Mouse (Mus musculus): ENCODE measurements around the gene Zbtb16. TPM values are rescaled to one million over a fixed set of nuclear protein-coding genes. Genes with fewer than 3 reads are reported as not detected.

Gene Zbtb16
- polyA plus RNA-seq, 1 experiment from 2014 or later: 5.3 TPM

DNA sequence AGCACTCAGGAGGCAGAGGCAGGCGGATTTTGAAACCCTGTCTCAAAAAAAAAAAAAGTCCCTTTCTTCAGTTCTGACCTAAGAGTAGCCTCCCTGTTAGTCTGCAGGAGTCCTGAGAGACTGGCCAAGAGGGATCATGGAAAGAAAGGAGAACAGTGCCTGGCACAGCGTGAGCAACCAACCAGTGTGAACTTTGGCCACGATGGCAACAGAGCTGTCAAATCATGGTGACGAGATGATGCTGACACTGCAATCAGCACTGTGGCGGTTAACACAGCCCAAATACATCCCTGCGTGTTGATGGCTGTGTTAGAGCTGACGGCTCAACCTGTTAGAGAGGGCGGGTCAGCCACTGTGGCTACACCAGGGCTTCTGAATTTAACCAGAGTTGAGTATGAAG lies 119.5 kb downstream of the Zbtb16 start:
- ATAC-seq (ENCODE audit: low FRiP score) (no peak), DNase-seq (ENCODE audit: low spot score) (no peak)
- Histone ChIP-seq H3K27ac (no peak overlapping the region), H3K9ac (no peak overlapping the region), H3K36me3 (replicated peaks; ENCODE audit: control insufficient read depth, insufficient read depth) (no peaks in the 10 kb centered on the region), H3K4me1 (replicated peaks; ENCODE audit: control insufficient read depth, insufficient read depth, low read length) (peaks cover 8% of the 10 kb centered on the region; the same call in 1 of the 2 replicates), H3K4me3 (replicated peaks; ENCODE audit: low read length) (no peak overlapping the region), H3K9me3 (ENCODE audit: control insufficient read depth, low read length) (no peaks in the 10 kb centered on the region), H3K27me3 (ENCODE audit: control insufficient read depth, insufficient read depth, low read length) (no peaks in the 10 kb centered on the region), H3K4me2 (replicated peaks) (no peak overlapping the region)
- WGBS: 87% methylated on average over 8 of the region's 8 CpGs

DNA sequence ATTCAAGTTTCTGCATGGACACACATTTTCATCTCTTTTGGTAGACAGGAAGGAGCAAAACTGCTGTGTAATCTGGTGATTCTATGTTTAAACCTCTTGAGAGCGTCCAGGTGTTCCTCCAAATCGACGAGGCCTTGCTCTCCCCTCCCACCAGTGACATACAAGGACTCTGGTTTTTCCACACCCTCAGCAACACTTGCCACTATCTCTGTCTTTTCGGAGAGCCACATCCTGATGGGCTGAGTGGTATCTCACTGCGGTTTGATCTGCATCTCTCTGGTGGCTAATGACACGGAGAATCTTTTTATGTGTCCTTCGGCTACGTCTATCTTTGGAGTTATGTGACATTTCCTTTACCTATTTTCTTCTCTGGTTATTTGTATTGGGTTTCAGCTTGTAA lies 121.0 kb downstream of the Zbtb16 start:
- Histone ChIP-seq H3K27ac (no peak overlapping the region), H3K27me3 (ENCODE audit: control insufficient read depth, insufficient read depth, low read length) (no peaks in the 10 kb centered on the region), H3K9me3 (ENCODE audit: control insufficient read depth, low read length) (no peaks in the 10 kb centered on the region), H3K9ac (no peak overlapping the region), H3K4me1 (replicated peaks; ENCODE audit: control insufficient read depth, insufficient read depth, low read length) (0 out of 2 replicates have a peak, but pooled peaks cover 11% of the 10 kb centered on the region), H3K4me2 (replicated peaks) (no peak overlapping the region), H3K36me3 (replicated peaks; ENCODE audit: control insufficient read depth, insufficient read depth) (no peaks in the 10 kb centered on the region), H3K4me3 (replicated peaks; ENCODE audit: low read length) (no peak overlapping the region)
- WGBS: 91% methylated on average over 8 of the region's 8 CpGs
- ATAC-seq (ENCODE audit: low FRiP score) (no peak), DNase-seq (ENCODE audit: low spot score) (no peak)

DNA sequence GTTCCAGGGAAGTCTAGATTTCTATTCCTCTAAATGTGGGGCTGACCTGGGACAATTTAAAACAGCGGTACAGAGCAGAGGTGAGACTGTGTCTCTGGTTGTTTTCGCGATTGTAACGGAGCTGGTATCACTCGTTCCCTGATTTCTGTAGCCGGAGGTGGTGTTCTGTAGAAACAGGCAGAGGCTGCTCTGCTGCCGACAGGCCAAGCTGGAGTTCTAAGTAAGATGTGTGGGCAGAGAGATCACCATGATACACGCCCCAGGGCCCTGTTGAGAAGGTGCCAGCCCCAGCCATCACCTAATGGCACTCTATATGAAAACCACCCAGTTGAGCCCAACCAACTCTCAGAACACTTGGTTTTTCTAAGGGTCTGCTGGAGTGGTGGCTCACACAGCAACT lies 122.2 kb downstream of the Zbtb16 start:
- Histone ChIP-seq H3K4me1 (replicated peaks; ENCODE audit: control insufficient read depth, insufficient read depth, low read length) (0 out of 2 replicates have a peak, but pooled peaks cover 11% of the 10 kb centered on the region), H3K36me3 (replicated peaks; ENCODE audit: control insufficient read depth, insufficient read depth) (no peaks in the 10 kb centered on the region), H3K4me2 (replicated peaks) (no peak overlapping the region), H3K27ac (no peak overlapping the region), H3K27me3 (ENCODE audit: control insufficient read depth, insufficient read depth, low read length) (no peaks in the 10 kb centered on the region), H3K4me3 (replicated peaks; ENCODE audit: low read length) (no peak overlapping the region), H3K9ac (no peak overlapping the region), H3K9me3 (ENCODE audit: control insufficient read depth, low read length) (no peaks in the 10 kb centered on the region)
- DNase-seq (ENCODE audit: low spot score): no peak
- WGBS: 91% methylated on average over 8 of the region's 8 CpGs
- no peak for ATAC-seq (ENCODE audit: low FRiP score)

- Histone ChIP-seq H3K4me3 (replicated peaks; ENCODE audit: low read length) (no peak overlapping the region), H3K9me3 (ENCODE audit: control insufficient read depth, low read length) (no peaks in the 10 kb centered on the region), H3K4me2 (replicated peaks) (no peak overlapping the region), H3K27me3 (ENCODE audit: control insufficient read depth, insufficient read depth, low read length) (no peaks in the 10 kb centered on the region), H3K4me1 (replicated peaks; ENCODE audit: control insufficient read depth, insufficient read depth, low read length) (0 out of 2 replicates have a peak, but pooled peaks cover 11% of the 10 kb centered on the region), H3K36me3 (replicated peaks; ENCODE audit: control insufficient read depth, insufficient read depth) (no peaks in the 10 kb centered on the region), H3K9ac (no peak overlapping the region), H3K27ac (no peak overlapping the region)
- no peak for DNase-seq (ENCODE audit: low spot score)
- ATAC-seq (ENCODE audit: low FRiP score): no peak
- WGBS: 86% methylated on average over 13 of the region's 13 CpGs
Observed at GRCm38 (mm10) chr9:48712985-48713765, 122.8 kb downstream of the Zbtb16 start.

- Histone ChIP-seq H3K27ac (no peak overlapping the region), H3K4me1 (replicated peaks; ENCODE audit: control insufficient read depth, insufficient read depth, low read length) (peaks cover 19% of the 10 kb centered on the region; the same call in 1 of the 2 replicates), H3K4me2 (replicated peaks) (no peak overlapping the region), H3K4me3 (replicated peaks; ENCODE audit: low read length) (no peak overlapping the region), H3K9ac (no peak overlapping the region), H3K36me3 (replicated peaks; ENCODE audit: control insufficient read depth, insufficient read depth) (no peaks in the 10 kb centered on the region), H3K27me3 (ENCODE audit: control insufficient read depth, insufficient read depth, low read length) (no peaks in the 10 kb centered on the region), H3K9me3 (ENCODE audit: control insufficient read depth, low read length) (no peaks in the 10 kb centered on the region)
- DNase-seq (ENCODE audit: low spot score) (no peak), ATAC-seq (ENCODE audit: low FRiP score) (no peak)
- 82% methylated on average over 5 of the region's 5 CpGs for WGBS
Observed at GRCm38 (mm10) chr9:48711826-48712225, 124.2 kb downstream of the Zbtb16 start.

GRCm38 (mm10) chr9:48711296-48711781 lies 124.7 kb downstream of the Zbtb16 start:
- 35% methylated on average over 9 of the region's 9 CpGs for WGBS
- 0 out of 2 replicates have a peak overlapping the region, but pooled peaks have one; percentile 21 for H3K27ac ChIP-seq
- ATAC-seq (ENCODE audit: low FRiP score): no peak

GRCm38 (mm10) chr9:48710355-48711295 lies 125.4 kb downstream of the Zbtb16 start:
- 36% methylated on average over 17 of the region's 17 CpGs for WGBS
- no peak for ATAC-seq (ENCODE audit: low FRiP score)
- DNase-seq (ENCODE audit: low spot score): no peak

More at GRCm38 (mm10) chr9:48711296-48711781, 124.7 kb downstream of the Zbtb16 start:
- no peak overlapping the region for H3K4me2 ChIP-seq (replicated peaks)
- H3K27me3 ChIP-seq (ENCODE audit: control insufficient read depth, insufficient read depth, low read length): no peaks in the 10 kb centered on the region
- peaks cover 20% of the 10 kb centered on the region; the same call in 1 of the 2 replicates for H3K4me1 ChIP-seq (replicated peaks; ENCODE audit: control insufficient read depth, insufficient read depth, low read length)
- H3K9ac ChIP-seq: no peak overlapping the region
- H3K36me3 ChIP-seq (replicated peaks; ENCODE audit: control insufficient read depth, insufficient read depth): no peaks in the 10 kb centered on the region
- H3K4me3 ChIP-seq (replicated peaks; ENCODE audit: low read length): no peak overlapping the region
- DNase-seq (ENCODE audit: low spot score): no peak
- no peaks in the 10 kb centered on the region for H3K9me3 ChIP-seq (ENCODE audit: control insufficient read depth, low read length)

DNA sequence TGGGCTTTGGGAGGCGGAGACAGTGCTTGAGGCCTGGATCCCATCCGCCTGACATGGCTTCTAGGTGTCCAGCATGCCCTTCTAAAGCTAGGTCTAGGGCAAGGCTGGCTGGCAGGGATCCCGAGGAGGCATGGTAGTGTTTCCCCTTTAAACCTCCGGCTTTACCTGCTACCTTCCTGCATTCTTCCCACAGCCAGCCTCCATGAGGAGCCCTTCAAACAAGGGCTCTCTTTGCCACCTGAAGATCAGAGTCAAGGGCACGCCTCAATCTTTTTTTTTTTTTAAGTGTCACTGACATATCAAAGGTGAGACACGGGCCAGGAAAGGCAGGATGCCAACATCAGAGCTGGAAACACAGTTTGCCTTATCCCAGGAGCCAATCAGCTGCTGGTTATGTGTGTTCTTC lies 128.2 kb downstream of the Zbtb16 start:
- Histone ChIP-seq H3K27me3 (ENCODE audit: control insufficient read depth, insufficient read depth, low read length) (no peaks in the 10 kb centered on the region), H3K36me3 (replicated peaks; ENCODE audit: control insufficient read depth, insufficient read depth) (no peaks in the 10 kb centered on the region), H3K4me2 (replicated peaks) (no peak overlapping the region), H3K4me1 (replicated peaks; ENCODE audit: control insufficient read depth, insufficient read depth, low read length) (peaks cover 20% of the 10 kb centered on the region; the same call in 1 of the 2 replicates), H3K4me3 (replicated peaks; ENCODE audit: low read length) (no peak overlapping the region), H3K27ac (no peak overlapping the region), H3K9me3 (ENCODE audit: control insufficient read depth, low read length) (no peaks in the 10 kb centered on the region), H3K9ac (no peak overlapping the region)
- no peak for ATAC-seq (ENCODE audit: low FRiP score)
- 89% methylated on average over 6 of the region's 6 CpGs for WGBS
- DNase-seq (ENCODE audit: low spot score): no peak

More at GRCm38 (mm10) chr9:48710355-48711295, 125.4 kb downstream of the Zbtb16 start:
- Histone ChIP-seq H3K36me3 (replicated peaks; ENCODE audit: control insufficient read depth, insufficient read depth) (no peaks in the 10 kb centered on the region), H3K4me3 (replicated peaks; ENCODE audit: low read length) (no peak overlapping the region), H3K9ac (no peak overlapping the region), H3K4me2 (replicated peaks) (no peak overlapping the region), H3K27ac (0 out of 2 replicates have a peak overlapping the region, but pooled peaks have one; percentile 21), H3K27me3 (ENCODE audit: control insufficient read depth, insufficient read depth, low read length) (no peaks in the 10 kb centered on the region), H3K9me3 (ENCODE audit: control insufficient read depth, low read length) (no peaks in the 10 kb centered on the region), H3K4me1 (replicated peaks; ENCODE audit: control insufficient read depth, insufficient read depth, low read length) (peaks cover 20% of the 10 kb centered on the region; the same call in 1 of the 2 replicates)
